Mouse (Mus musculus) midbrain, embryonic 11.5 days (tissue): ENCODE measurements around the gene Uspl1. TPM values are rescaled to one million over a fixed set of nuclear protein-coding genes. Genes with fewer than 3 reads are reported as not detected.
"Not testable (repeated sequence)": the region's sequence is repeated elsewhere in the genome, so short reads cannot be mapped to it uniquely, and the experiment has no call there.

ENCODE experiments used
- ATAC-seq: fragments of 200-750 bp; cut with Nextera tagmentation; 2 replicates; pipeline ENCODE4 v1.8.0; 2017; ENCODE audit warnings: moderate TSS enrichment, moderate library complexity; ENCODE audit not compliant: low FRiP score
- DNase-seq: peaks from one replicate; pipeline ENCODE4 v3.0.0; 2015; ENCODE audit warnings: low spot score; ENCODE audit errors: missing footprints
- H3K27ac ChIP-seq: fragments of 300-500 bp; sonication (generic); 2 replicates; pipeline ENCODE4 v1.5.1; 2014; ENCODE audit warnings: low read depth, low read length
- H3K27me3 ChIP-seq: fragments of 300-500 bp; sonication (generic); 2 replicates; pipeline ENCODE4 v1.6.1; 2014; ENCODE audit warnings: mild to moderate bottlenecking, low read length, moderate library complexity, mixed read lengths; ENCODE audit not compliant: control insufficient read depth, insufficient read depth
- H3K36me3 ChIP-seq: fragments of 300-500 bp; sonication (generic); 2 replicates; pipeline ENCODE4 v1.6.1; 2014; ENCODE audit warnings: mild to moderate bottlenecking, low read length, moderate library complexity, mixed read lengths; ENCODE audit not compliant: control insufficient read depth, insufficient read depth
- H3K4me1 ChIP-seq: fragments of 300-500 bp; sonication (generic); 2 replicates; pipeline ENCODE4 v1.6.1; 2014; ENCODE audit warnings: low read length; ENCODE audit not compliant: control insufficient read depth, insufficient read depth
- H3K4me2 ChIP-seq: fragments of 300-500 bp; sonication (generic); 2 replicates; pipeline ENCODE4 v1.6.1; 2014; ENCODE audit warnings: mild to moderate bottlenecking, moderate library complexity
- H3K4me3 ChIP-seq: fragments of 300-500 bp; sonication (generic); 2 replicates; pipeline ENCODE4 v1.5.1; 2014; ENCODE audit warnings: low read depth, low read length
- H3K9ac ChIP-seq: fragments of 300-500 bp; sonication (generic); 2 replicates; pipeline ENCODE4 v1.6.1; 2014; ENCODE audit warnings: low read length
- H3K9me3 ChIP-seq: fragments of 300-500 bp; sonication (generic); 2 replicates; pipeline ENCODE4 v1.6.1; 2016; ENCODE audit warnings: low read length; ENCODE audit not compliant: control insufficient read depth
- WGBS: fragments of 180-500 bp; shearing (Covaris S2); extraction: QIAGEN DNeasy Blood & Tissue Kit; methylation state at CpG from one replicate; pipeline ENCODE4 v1.1.7; 2014; 5-methylcytosine and 5-hydroxymethylcytosine counted together
- polyA plus RNA-seq: library from polyadenylated mRNA; unstranded; fragments of >200 nt; fragmentation: Nextera tagmentation; extraction: Ambion mirVana; gene quantifications from 2 replicates; pipeline ENCODE4 v1.2.1, GENCODE M21; 2014

The Uspl1 gene
- 81.3 and 83.3 TPM in 2 replicates for polyA plus RNA-seq

- H3K27ac ChIP-seq: peak within 1 kb of the TSS; percentile 95
- ATAC-seq (peak; percentile 97), DNase-seq (peak; percentile 100)
- peaks cover 4% of the 10 kb centered on the region for H3K36me3 ChIP-seq
- H3K9ac ChIP-seq: peak within 1 kb of the TSS; percentile 88
- no peaks in the 10 kb centered on the region for H3K9me3 ChIP-seq
- WGBS: under 1% methylated on average over 54 of the region's 59 CpGs
- H3K27me3 ChIP-seq: no peaks in the 10 kb centered on the region
- peak within 1 kb of the TSS; percentile 68 for H3K4me3 ChIP-seq
- H3K4me1 ChIP-seq: peaks cover 9% of the 10 kb centered on the region; the same call in 1 of the 2 replicates
- H3K4me2 ChIP-seq: peak within 1 kb of the TSS; percentile 70
Observed at GRCm38 (mm10) chr5:149184104-149184843, at the start of gene Uspl1, which contains the start of gene Hmgb1. Uspl1 (plus strand) TSS chr5:149184350. Hmgb1 (minus strand) TSS chr5:149184489.

GRCm38 (mm10) chr5:149134751-149135454, 49.2 kb upstream of the Uspl1 start:
- DNase-seq: no peak
- Histone ChIP-seq H3K36me3 (no peaks in the 10 kb centered on the region), H3K4me3 (no peak overlapping the region), H3K27me3 (no peaks in the 10 kb centered on the region), H3K9me3 (no peaks in the 10 kb centered on the region), H3K9ac (no peak overlapping the region), H3K4me2 (no peak overlapping the region), H3K27ac (no peak overlapping the region), H3K4me1 (no peaks in the 10 kb centered on the region)
- no peak for ATAC-seq
- WGBS: 84% methylated on average over 10 of the region's 10 CpGs

GRCm38 (mm10) chr5:149135455-149136354, 48.4 kb upstream of the Uspl1 start:
- Histone ChIP-seq H3K4me1 (no peaks in the 10 kb centered on the region), H3K4me2 (no peak overlapping the region), H3K9me3 (no peaks in the 10 kb centered on the region), H3K4me3 (no peak overlapping the region), H3K27ac (no peak overlapping the region), H3K36me3 (no peaks in the 10 kb centered on the region), H3K9ac (no peak overlapping the region), H3K27me3 (no peaks in the 10 kb centered on the region)
- ATAC-seq (no peak), DNase-seq (no peak)
- 81% methylated on average over 10 of the region's 10 CpGs for WGBS

GRCm38 (mm10) chr5:149136933-149137365, 47.2 kb upstream of the Uspl1 start:
- H3K36me3 ChIP-seq: no peaks in the 10 kb centered on the region
- no peaks in the 10 kb centered on the region for H3K9me3 ChIP-seq
- H3K9ac ChIP-seq: no peak overlapping the region
- DNase-seq (no peak), ATAC-seq (no peak)
- no peaks in the 10 kb centered on the region for H3K4me1 ChIP-seq
- WGBS: 87% methylated on average over 4 of the region's 4 CpGs
- H3K4me2 ChIP-seq: no peak overlapping the region
- no peak overlapping the region for H3K4me3 ChIP-seq
- no peaks in the 10 kb centered on the region for H3K27me3 ChIP-seq
- H3K27ac ChIP-seq: no peak overlapping the region

- DNase-seq (no peak), ATAC-seq (no peak)
- Histone ChIP-seq H3K4me1 (no peaks in the 10 kb centered on the region), H3K4me2 (no peak overlapping the region), H3K27me3 (no peaks in the 10 kb centered on the region), H3K4me3 (no peak overlapping the region), H3K9me3 (no peaks in the 10 kb centered on the region), H3K27ac (no peak overlapping the region), H3K36me3 (no peaks in the 10 kb centered on the region), H3K9ac (no peak overlapping the region)
- WGBS: 85% methylated on average over 3 of the region's 3 CpGs
Observed at GRCm38 (mm10) chr5:149137447-149137846, 46.7 kb upstream of the Uspl1 start.

GRCm38 (mm10) chr5:149138087-149138486, 46.1 kb upstream of the Uspl1 start:
- H3K27ac ChIP-seq, ATAC-seq: not testable (repeated sequence)

GRCm38 (mm10) chr5:149140336-149140735, 43.8 kb upstream of the Uspl1 start:
- WGBS: 59% methylated on average over 9 of the region's 9 CpGs
- Histone ChIP-seq H3K36me3 (no peaks in the 10 kb centered on the region), H3K27me3 (no peaks in the 10 kb centered on the region), H3K27ac (no peak overlapping the region), H3K9ac (no peak overlapping the region), H3K4me3 (no peak overlapping the region), H3K9me3 (no peaks in the 10 kb centered on the region), H3K4me2 (no peak overlapping the region), H3K4me1 (no peaks in the 10 kb centered on the region)
- DNase-seq (peak; percentile 59), ATAC-seq (no peak)

More at GRCm38 (mm10) chr5:149138087-149138486, 46.1 kb upstream of the Uspl1 start:
- not testable (repeated sequence) for H3K4me1 ChIP-seq, H3K4me2 ChIP-seq, DNase-seq, H3K27me3 ChIP-seq, H3K9me3 ChIP-seq, H3K4me3 ChIP-seq, H3K9ac ChIP-seq, H3K36me3 ChIP-seq
- WGBS: 91% methylated on average over 6 of the region's 6 CpGs

GRCm38 (mm10) chr5:149141155-149141554, 43.0 kb upstream of the Uspl1 start:
- not testable (repeated sequence) for H3K4me3 ChIP-seq, ATAC-seq, H3K27ac ChIP-seq, H3K27me3 ChIP-seq, H3K9me3 ChIP-seq, H3K4me1 ChIP-seq, H3K4me2 ChIP-seq, H3K36me3 ChIP-seq, H3K9ac ChIP-seq
- DNase-seq: peak; percentile 69
- 95% methylated on average over 1 of the region's 1 CpGs for WGBS
